Mouse (Mus musculus) thymus, postnatal 0 days (tissue): ENCODE measurements around the gene Vps8. TPM values are rescaled to one million over a fixed set of nuclear protein-coding genes. Genes with fewer than 3 reads are reported as not detected.
"Not testable (repeated sequence)": the region's sequence is repeated elsewhere in the genome, so short reads cannot be mapped to it uniquely, and the experiment has no call there.

Experiments used
- DNase-seq: peaks from one replicate; pipeline ENCODE4 v3.0.0-alpha.2; 2015; ENCODE audit warnings: low spot score
- polyA plus RNA-seq: library from polyadenylated mRNA; unstranded; fragments of >200 nt; fragmentation: Nextera tagmentation; extraction: Ambion mirVana; gene quantifications from 2 replicates; pipeline ENCODE4 v1.2.1, GENCODE M21; 2015

The Vps8 gene
- polyA plus RNA-seq, 1 experiment from 2014 or later: 8.1 TPM

- no peak for DNase-seq
These were observed 232.4 kb downstream of the Vps8 start for GRCm38 (mm10) chr16:21655291-21655690.

GRCm38 (mm10) chr16:21655961-21656360, 233.0 kb downstream of the Vps8 start:
- DNase-seq: no peak

DNA sequence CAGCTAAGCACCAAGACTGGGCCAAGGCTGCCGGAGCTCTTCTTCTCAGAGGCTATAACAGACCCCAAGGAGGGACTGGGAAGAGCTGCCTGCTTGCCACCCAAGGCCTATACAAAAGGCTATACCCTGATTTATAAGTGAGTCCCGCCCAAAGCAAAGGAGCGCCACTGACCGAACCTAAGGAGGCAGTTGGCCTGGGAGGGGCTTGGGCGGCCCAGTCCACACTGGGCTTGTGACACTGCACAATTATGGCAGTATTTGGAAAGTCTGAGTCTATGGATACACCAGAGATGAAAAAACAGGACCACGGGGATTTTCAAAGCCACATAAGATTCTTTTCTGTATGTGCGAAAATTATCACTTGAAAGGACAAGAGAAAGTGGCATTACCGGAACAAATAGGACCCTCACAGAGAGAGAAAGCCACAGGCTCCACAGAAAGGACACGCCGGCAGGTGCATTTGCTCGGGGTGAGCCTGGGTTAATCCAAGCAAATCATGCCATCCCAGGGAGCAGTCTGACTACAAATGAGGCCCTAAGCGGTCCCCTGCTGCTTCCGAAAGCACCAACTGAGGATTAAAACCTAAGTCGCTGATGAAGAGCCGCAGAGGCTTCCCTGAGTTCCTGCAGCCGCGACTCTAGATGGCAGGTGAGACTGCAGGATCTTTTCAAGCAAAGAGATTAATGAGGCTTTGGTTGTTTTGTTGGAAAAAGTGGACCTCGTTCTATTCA, 241.9 kb downstream of the Vps8 start:
- no peak for DNase-seq

DNA sequence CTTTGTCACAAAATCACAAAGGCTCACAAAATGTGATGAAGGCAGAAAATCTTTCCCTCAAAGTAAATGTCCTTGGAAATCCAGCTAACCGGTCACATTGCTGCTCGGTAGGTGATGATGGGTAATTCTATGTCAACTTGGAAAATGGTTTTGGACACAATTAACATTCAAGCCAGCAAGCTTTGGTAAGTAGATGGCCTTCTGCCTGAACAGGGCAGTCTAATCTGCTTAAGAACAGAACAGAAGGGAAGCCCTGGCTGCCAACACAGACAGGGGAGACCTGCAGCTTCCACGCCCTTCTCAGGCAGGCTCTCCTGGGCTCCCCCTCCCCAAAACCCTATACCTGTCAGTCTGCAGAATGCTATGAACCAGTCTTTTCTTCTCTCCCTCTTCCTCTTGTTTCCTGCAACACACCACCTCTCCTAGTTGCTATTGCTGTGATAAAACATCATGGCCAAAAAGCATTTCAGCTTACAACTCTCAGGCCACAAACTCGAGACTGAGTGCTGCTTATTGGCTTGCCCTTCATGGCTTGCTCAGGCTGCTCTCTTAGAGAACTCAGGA, 242.6 kb downstream of the Vps8 start:
- no peak for DNase-seq

GRCm38 (mm10) chr16:21671878-21672277, 249.0 kb downstream of the Vps8 start:
- no peak for DNase-seq

DNA sequence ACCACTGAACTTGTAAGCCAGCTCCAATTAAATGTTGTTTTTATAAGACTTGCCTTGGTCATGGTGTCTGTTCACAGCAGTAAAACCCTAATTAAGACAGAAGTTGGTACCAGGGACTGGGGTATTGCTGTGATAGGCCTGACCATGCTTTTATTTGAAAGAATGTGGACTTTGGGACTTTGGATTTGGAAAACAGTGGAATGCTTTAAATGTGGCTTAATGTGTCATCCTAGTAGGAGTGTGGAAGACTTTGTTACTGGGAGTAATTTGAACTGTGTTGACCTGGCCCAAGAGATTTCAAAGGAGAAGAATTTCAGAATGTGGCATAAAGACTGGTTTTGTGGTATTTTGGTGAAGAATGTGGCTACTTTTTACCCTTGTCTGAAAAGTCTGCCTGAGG, 250.1 kb downstream of the Vps8 start:
- DNase-seq: not testable (repeated sequence)

DNA sequence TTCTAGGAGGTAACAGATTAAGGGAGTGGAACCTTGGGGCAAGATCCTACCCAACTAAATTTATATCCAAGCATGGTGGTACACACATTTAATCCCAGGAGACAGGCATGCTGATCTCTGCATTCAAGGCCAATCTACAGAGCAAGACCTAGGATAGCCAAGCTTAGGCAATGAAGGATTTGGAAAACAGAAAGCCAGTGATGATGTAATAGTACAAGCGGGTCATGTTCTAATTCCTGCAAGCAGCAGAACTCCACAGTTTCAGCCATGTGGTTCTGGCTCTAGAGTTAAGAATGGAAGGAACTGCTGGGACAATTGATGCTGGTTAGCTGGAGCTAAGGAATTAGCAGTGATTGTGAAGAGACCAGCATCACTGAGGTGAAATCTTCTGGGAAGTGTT, 250.7 kb downstream of the Vps8 start:
- DNase-seq: not testable (repeated sequence)

DNA sequence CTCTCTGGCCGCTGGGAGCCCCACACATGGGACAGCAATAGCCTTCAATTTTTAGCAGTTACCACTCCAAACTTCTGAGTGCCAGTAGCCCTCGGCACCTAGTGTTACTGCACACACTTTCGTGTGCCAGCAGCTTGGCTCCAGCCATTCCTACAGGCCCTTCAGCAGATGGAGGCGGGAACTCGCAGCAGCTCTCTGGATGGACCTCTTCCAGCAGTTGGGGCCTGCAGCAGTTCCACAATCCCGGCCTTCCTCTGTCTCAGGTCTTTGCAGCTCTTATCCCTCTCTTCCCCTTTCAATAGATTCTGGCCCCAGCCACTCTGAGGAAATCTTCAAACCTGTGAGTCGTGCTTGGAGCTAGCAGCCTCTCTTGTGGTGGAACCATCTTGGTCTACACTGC, 253.9 kb downstream of the Vps8 start:
- DNase-seq: no peak

GRCm38 (mm10) chr16:21687406-21687805, 264.5 kb downstream of the Vps8 start:
- DNase-seq: no peak

GRCm38 (mm10) chr16:21689141-21689540, 266.2 kb downstream of the Vps8 start:
- DNase-seq: peak; percentile 76

DNA sequence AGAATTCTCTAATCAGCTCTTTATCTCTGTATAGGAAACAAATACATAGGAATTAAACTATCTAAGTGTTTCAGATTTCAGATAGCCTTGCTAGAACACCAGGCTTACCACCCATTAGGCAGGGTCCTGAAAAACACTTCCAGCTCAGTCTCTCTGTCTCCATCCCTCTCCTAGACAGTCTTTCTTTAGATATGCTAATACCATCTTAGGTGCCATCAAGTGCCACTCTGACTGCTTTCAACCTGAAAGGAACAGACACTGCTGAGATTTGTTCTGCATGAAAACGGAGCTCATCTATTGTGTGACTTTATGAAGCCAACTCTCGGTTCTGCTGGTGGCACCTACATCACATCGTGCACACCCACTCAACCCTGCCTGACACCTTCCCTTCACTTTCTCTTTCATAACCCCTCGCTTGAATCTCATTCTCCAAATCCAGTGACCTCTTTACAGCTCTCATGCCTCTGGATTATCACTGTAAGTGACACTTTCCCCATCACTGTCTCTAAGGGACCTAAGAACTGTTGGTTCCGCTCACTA, 267.4 kb downstream of the Vps8 start:
- DNase-seq: no peak

DNA sequence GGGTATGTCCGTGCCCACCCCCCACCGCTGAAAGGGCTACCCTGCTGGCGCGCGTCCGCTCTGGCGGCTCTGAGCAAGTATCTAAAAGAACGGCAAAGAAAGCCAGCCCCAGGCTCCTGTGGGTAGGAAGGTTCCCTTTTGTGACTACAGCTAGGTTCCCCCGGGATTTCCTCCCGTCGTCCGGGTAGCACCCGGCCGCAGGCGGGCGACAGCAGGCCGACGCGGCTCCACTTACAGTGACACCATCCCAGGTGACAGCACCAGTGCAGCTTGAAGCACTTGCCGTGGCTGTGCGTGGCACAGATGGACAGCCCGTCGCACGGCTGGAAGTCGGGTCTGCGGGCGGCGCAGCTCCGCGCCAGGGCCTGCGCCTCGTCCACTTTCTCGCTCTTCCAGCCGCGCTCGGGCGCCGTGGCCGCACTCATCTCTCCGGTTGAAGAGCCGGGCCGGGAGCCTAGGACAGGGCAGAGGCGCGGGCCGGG, 271.1 kb downstream of the Vps8 start:
- DNase-seq: peak; percentile 52

Other genes starting within 250 kb of the Vps8 start
- gene Ephb3, start 218.4 kb upstream of the Vps8 start, polyA plus RNA-seq: 0.83 and 0.90 TPM in 2 replicates